Mouse (Mus musculus): ENCODE results near the gene Gm44503. TPM values are rescaled to one million over a fixed set of nuclear protein-coding genes. Genes with fewer than 3 reads are reported as not detected.

Gm44503 gene
- polyA plus RNA-seq, 1 experiment from 2014 or later: not detected

DNA sequence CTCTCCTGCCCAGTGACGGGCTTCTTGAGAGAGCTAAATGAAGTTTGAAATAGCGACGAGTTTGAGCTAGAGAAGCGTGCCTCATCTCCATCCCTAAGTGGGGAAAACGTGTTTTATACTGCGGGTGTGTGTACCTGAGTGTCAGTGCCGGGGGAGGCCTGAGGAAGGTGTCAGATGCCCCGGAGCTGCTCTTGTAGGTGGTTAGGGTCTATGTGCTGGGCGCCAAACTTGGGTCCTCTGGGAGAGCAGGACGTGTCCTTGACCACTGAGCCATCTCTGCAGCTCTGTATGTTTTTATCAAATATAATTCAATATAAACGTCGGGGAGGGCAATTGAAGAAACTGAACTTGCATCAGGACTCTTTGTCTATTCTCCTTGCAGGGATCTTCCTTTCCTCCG, 14.4 kb upstream of the Gm44503 start:
- Histone ChIP-seq H3K4me2 (replicated peaks) (no peak overlapping the region), H3K4me1 (no peaks in the 10 kb centered on the region), H3K9ac (no peak overlapping the region), H3K9me3 (peaks cover 9% of the 10 kb centered on the region; the same call in 1 of the 2 replicates), H3K27ac (no peak overlapping the region), H3K4me3 (no peak overlapping the region), H3K36me3 (peaks cover 52% of the 10 kb centered on the region), H3K27me3 (no peaks in the 10 kb centered on the region)
- ATAC-seq (ENCODE audit: low FRiP score, low read depth): no peak
- WGBS: 89% methylated on average over 13 of the region's 13 CpGs

DNA sequence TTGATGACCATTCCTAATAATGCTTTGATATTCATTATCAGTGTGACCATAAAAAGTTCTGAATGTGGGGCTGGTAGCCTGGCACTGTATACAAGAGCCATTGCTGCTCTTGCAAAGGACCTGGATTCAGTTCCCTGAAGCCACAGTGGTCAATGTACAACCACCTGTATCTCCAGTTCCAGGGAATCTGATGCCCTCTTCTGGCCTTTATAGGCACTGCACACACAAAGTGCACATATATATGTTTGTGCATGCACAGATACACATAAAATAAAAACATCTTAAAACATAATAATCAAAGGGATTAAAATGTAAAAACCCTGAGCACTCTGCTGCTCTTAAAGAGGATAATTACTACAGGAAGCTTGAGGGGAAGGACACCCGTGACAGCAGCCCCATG, 11.6 kb upstream of the Gm44503 start:
- no peak overlapping the region for H3K27ac ChIP-seq
- no peaks in the 10 kb centered on the region for H3K27me3 ChIP-seq
- H3K4me1 ChIP-seq: peaks cover 6% of the 10 kb centered on the region
- no peak overlapping the region for H3K4me2 ChIP-seq (replicated peaks)
- no peak overlapping the region for H3K4me3 ChIP-seq
- peaks cover 9% of the 10 kb centered on the region; the same call in 1 of the 2 replicates for H3K9me3 ChIP-seq
- peaks cover 44% of the 10 kb centered on the region for H3K36me3 ChIP-seq
- no peak for ATAC-seq (ENCODE audit: low FRiP score, low read depth)
- WGBS: 89% methylated on average over 1 of the region's 1 CpGs
- H3K9ac ChIP-seq: no peak overlapping the region

DNA sequence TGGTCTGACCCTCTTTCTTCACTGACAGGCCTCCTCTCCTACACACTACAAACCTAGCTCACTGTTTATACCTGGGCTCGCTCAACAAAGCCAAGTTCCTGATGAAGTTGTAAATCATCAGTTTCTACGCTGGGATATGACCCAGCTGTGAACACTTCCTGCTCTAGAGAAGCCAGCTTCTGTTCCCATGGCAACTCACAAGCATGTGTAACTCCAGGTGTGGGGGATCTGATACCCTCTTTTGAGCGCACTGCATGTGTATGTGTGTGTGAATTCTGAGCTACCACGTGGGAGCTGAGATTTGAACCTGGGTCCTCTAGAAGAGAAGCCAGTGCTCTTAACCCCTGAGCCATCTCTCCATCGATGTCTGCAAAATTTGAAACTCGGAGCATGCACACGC, 9.1 kb upstream of the Gm44503 start:
- Histone ChIP-seq H3K9ac (no peak overlapping the region), H3K4me3 (no peak overlapping the region), H3K9me3 (peaks cover 9% of the 10 kb centered on the region; the same call in 1 of the 2 replicates), H3K4me1 (peaks cover 6% of the 10 kb centered on the region), H3K36me3 (peaks cover 26% of the 10 kb centered on the region), H3K27me3 (no peaks in the 10 kb centered on the region), H3K4me2 (replicated peaks) (no peak overlapping the region), H3K27ac (no peak overlapping the region)
- no peak for ATAC-seq (ENCODE audit: low FRiP score, low read depth)
- 55% methylated on average over 7 of the region's 7 CpGs for WGBS

DNA sequence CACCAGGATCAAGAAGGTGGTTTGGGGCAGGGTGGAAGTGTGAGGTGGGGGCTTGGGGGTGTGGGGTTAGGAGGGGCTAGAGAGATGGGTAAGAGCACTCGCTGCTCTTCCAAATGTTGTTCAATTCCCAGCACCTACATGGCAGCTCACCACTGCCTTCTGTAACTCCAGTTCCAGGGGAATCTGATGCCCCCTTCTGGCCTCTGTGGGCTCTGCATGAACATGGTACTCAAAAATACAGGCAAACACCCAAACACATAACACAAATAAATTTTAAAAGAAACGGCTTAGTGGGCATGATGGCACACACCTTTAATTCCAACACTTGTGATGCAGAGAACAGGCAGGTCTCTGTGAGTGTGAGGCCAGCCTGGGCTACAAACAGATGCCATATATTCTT, 3.9 kb upstream of the Gm44503 start:
- H3K27ac ChIP-seq: no peak overlapping the region
- no peak overlapping the region for H3K4me3 ChIP-seq
- H3K4me2 ChIP-seq (replicated peaks): no peak overlapping the region
- no peak overlapping the region for H3K9ac ChIP-seq
- no peaks in the 10 kb centered on the region for H3K9me3 ChIP-seq
- peaks cover 15% of the 10 kb centered on the region for H3K4me1 ChIP-seq
- WGBS: 37% methylated on average over 2 of the region's 2 CpGs
- no peaks in the 10 kb centered on the region for H3K27me3 ChIP-seq
- no peaks in the 10 kb centered on the region for H3K36me3 ChIP-seq
- ATAC-seq (ENCODE audit: low FRiP score, low read depth): no peak

DNA sequence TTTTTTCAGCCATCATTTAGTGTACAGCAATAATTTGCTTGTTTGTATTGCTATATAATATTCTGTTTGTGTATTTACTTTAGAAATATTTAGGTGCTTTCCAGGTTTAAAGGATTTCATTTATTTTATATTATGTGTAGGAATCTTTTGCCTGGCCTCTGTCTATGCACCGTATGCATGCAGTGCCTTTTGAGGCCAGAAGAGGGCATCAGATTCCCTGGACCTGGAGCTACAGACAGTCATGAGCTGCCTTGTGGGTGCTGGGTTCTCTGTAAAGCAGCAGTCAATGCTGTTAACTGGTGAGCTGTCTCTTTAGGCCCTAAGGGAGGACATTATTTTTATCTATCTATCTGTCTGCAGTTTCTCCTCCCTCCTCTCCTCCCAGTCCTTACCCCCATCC, 3.1 kb upstream of the Gm44503 start:
- 23% methylated on average over 1 of the region's 1 CpGs for WGBS
- Histone ChIP-seq H3K27me3 (no peaks in the 10 kb centered on the region), H3K27ac (no peak overlapping the region), H3K4me2 (replicated peaks) (no peak overlapping the region), H3K9me3 (no peaks in the 10 kb centered on the region), H3K4me1 (peaks cover 15% of the 10 kb centered on the region), H3K4me3 (no peak overlapping the region), H3K36me3 (no peaks in the 10 kb centered on the region), H3K9ac (no peak overlapping the region)
- no peak for ATAC-seq (ENCODE audit: low FRiP score, low read depth)

DNA sequence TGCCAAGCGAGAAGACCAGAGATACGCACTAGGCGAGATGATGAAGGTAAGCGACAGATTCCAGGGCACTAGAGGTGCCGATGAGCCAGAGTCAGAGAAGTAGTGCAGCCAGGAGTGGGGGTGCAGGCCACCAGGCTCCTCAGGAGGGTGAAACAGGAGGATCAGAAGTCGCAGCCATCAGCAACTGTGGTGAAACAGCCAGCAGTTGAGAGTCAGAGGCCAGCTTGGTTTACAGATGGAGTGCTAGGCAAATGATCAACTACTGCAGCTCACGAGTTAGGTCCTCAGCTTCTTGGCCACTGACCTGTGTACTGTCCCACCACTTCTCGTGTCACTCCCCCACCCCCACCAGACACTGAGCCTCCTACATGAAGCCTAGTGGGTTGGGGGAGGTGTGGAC, 2.7 kb downstream of the Gm44503 start:
- H3K27ac ChIP-seq: no peak overlapping the region
- WGBS: 67% methylated on average over 8 of the region's 8 CpGs
- H3K9me3 ChIP-seq: no peaks in the 10 kb centered on the region
- H3K4me3 ChIP-seq: no peak overlapping the region
- H3K9ac ChIP-seq: no peak overlapping the region
- ATAC-seq (ENCODE audit: low FRiP score, low read depth): no peak
- no peak overlapping the region for H3K4me2 ChIP-seq (replicated peaks)
- no peaks in the 10 kb centered on the region for H3K27me3 ChIP-seq
- no peaks in the 10 kb centered on the region for H3K36me3 ChIP-seq
- H3K4me1 ChIP-seq: peaks cover 9% of the 10 kb centered on the region

DNA sequence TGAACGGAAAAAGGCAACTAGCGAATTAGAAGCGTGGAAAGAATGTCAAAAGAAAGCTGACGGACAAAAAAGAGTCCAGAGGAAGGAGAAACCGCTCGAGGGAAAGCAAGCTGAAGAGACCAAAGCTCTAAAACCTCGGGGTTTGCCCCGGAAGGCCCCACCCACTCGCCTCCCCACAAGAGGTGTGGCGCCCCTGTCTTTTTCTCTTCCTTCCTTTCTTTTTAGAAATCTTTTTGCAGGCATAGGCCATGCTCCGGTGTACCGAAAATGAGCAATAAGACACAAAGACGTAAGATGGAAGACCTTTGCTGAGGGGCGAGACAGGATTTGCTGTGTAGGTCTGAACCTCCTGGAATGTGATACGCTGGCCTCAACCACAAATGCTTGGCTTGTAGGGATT, 3.3 kb downstream of the Gm44503 start:
- H3K4me1 ChIP-seq: peaks cover 9% of the 10 kb centered on the region
- H3K4me2 ChIP-seq (replicated peaks): no peak overlapping the region
- H3K27me3 ChIP-seq: no peaks in the 10 kb centered on the region
- 79% methylated on average over 15 of the region's 15 CpGs for WGBS
- H3K9me3 ChIP-seq: no peaks in the 10 kb centered on the region
- no peak overlapping the region for H3K27ac ChIP-seq
- H3K36me3 ChIP-seq: no peaks in the 10 kb centered on the region
- H3K4me3 ChIP-seq: no peak overlapping the region
- H3K9ac ChIP-seq: no peak overlapping the region
- ATAC-seq (ENCODE audit: low FRiP score, low read depth): no peak

DNA sequence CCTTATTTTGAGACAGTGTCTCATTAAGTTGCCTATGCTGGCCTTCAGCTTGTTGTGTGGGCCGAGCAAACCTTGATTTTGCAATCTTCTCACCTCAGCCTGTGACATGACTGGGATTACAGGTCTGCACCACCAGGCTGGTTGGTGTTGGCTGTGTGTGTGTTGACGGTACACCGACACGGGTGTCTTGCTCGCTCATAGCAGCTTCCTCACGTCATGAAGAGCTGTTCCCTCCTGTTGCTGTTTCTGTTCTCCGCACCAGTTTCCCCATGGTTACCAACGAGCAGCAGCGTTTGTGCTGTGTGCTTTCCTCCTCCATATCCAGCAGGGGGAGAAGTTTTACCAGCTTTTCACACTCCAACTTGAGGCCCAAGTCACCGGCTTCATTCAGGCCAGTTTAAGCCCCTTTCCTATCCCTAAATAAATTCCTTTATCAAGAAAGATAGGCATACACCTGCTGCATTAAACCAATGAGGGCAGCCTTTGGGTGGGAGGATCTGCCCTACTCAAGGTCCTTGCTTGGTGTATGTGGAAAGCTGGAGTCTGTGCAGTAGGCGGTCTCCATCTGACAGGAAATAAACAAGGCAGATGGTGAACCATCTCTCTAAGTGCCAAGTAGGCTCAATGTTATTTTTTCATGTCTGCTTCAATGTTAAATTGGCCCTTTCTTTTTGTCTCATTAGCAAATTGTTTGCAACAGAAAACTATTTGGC, 9.9 kb downstream of the Gm44503 start:
- ATAC-seq (ENCODE audit: low FRiP score, low read depth): no peak
- Histone ChIP-seq H3K27ac (no peak overlapping the region), H3K27me3 (no peaks in the 10 kb centered on the region), H3K4me2 (replicated peaks) (no peak overlapping the region), H3K4me3 (no peak overlapping the region), H3K4me1 (no peaks in the 10 kb centered on the region), H3K36me3 (no peaks in the 10 kb centered on the region), H3K9ac (no peak overlapping the region), H3K9me3 (no peaks in the 10 kb centered on the region)
- WGBS: 32% methylated on average over 11 of the region's 11 CpGs

DNA sequence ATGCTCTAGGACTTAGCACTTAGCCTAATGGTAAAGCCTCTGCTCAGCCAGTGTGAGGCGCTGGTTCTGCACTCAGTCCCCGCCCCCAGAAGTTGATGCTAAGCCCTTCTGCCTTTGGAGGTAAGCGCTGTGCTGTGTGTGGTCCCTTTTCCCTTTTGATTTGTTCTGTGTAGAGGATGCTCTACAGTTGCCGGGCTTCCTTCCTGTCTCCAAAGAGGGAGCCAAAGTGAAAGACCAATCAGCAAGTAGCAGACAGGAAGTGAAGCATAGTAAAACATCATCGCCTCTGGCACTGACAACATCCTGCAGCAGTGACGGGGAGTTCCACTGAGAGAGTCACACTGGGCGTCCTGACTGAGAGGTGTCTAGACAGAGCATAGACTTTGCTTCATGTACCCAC, 11.2 kb downstream of the Gm44503 start:
- H3K27ac ChIP-seq: no peak overlapping the region
- H3K9me3 ChIP-seq: no peaks in the 10 kb centered on the region
- H3K27me3 ChIP-seq: no peaks in the 10 kb centered on the region
- H3K9ac ChIP-seq: no peak overlapping the region
- H3K4me1 ChIP-seq: no peaks in the 10 kb centered on the region
- H3K36me3 ChIP-seq: no peaks in the 10 kb centered on the region
- H3K4me2 ChIP-seq (replicated peaks): no peak overlapping the region
- WGBS: 66% methylated on average over 7 of the region's 7 CpGs
- ATAC-seq (ENCODE audit: low FRiP score, low read depth): no peak
- no peak overlapping the region for H3K4me3 ChIP-seq

DNA sequence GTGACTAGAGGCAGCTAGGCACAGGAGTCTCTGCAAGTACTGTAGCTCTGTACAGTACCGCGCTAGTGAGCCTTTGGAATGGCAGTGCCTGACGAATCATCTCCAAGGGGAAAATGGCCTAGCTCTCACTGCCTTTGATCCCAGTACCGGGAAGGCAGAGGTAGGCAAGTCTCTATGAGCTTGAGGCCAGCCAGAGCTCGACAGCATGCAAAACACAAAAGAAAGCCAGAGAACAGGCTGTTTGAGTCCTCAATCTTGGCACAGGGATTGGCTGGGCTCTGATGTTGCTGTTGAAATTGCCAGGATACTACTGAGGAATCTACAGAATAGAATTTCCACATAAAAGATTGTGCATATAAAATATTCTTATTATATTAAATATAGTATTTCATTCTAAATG, 13.8 kb downstream of the Gm44503 start:
- ATAC-seq (ENCODE audit: low FRiP score, low read depth): no peak
- H3K4me3 ChIP-seq: no peak overlapping the region
- H3K4me1 ChIP-seq: no peaks in the 10 kb centered on the region
- H3K4me2 ChIP-seq (replicated peaks): no peak overlapping the region
- H3K36me3 ChIP-seq: no peaks in the 10 kb centered on the region
- no peak overlapping the region for H3K9ac ChIP-seq
- H3K27me3 ChIP-seq: no peaks in the 10 kb centered on the region
- no peak overlapping the region for H3K27ac ChIP-seq
- H3K9me3 ChIP-seq: no peaks in the 10 kb centered on the region
- 84% methylated on average over 5 of the region's 5 CpGs for WGBS

DNA sequence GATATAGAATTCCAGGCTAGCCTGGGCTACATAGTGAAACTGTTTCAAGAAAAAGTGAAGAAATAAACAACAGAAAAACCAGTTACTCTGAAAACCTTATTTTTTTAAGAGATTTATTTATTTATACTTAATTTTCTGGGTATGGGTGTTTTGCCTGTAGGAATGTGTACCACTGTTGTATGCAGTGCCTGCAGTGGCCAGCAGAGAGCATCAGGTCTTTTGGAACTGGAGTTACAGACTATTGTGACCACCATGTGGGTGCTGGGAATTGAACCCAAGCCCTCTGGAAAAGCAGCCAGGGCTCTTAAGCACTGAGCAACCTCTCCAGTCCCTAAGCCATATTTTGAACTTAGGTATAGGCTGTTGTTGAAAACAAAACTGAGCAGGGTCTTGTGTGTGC, 14.3 kb downstream of the Gm44503 start:
- Histone ChIP-seq H3K9ac (no peak overlapping the region), H3K4me3 (no peak overlapping the region), H3K4me1 (no peaks in the 10 kb centered on the region), H3K9me3 (no peaks in the 10 kb centered on the region), H3K27me3 (no peaks in the 10 kb centered on the region), H3K4me2 (replicated peaks) (no peak overlapping the region), H3K36me3 (no peaks in the 10 kb centered on the region), H3K27ac (no peak overlapping the region)
- no peak for ATAC-seq (ENCODE audit: low FRiP score, low read depth)

DNA sequence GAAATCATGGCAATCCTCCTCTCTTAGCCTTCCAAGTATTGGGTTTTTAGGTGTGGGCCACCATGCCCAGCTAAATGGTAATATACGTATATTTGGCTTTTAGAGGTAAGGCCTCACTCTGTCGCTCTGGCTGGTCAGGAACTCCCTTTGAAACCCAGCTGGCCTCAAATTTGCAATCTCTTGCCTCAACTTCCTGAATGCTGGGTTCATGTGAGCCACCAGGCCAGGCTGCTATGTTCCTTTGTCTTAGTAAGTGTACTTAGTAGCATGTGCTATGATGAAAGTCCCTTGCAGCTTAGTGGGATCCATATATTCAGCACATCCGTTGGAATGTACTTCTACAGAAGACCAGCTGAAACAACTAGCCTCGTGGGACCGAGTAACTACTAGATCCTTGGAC, 16.1 kb downstream of the Gm44503 start:
- no peak for ATAC-seq (ENCODE audit: low FRiP score, low read depth)
- H3K36me3 ChIP-seq: no peaks in the 10 kb centered on the region
- H3K27ac ChIP-seq: no peak overlapping the region
- H3K9me3 ChIP-seq: no peaks in the 10 kb centered on the region
- H3K4me2 ChIP-seq (replicated peaks): no peak overlapping the region
- H3K27me3 ChIP-seq: no peaks in the 10 kb centered on the region
- H3K9ac ChIP-seq: no peak overlapping the region
- no peak overlapping the region for H3K4me3 ChIP-seq
- 81% methylated on average over 5 of the region's 5 CpGs for WGBS
- H3K4me1 ChIP-seq: no peaks in the 10 kb centered on the region

DNA sequence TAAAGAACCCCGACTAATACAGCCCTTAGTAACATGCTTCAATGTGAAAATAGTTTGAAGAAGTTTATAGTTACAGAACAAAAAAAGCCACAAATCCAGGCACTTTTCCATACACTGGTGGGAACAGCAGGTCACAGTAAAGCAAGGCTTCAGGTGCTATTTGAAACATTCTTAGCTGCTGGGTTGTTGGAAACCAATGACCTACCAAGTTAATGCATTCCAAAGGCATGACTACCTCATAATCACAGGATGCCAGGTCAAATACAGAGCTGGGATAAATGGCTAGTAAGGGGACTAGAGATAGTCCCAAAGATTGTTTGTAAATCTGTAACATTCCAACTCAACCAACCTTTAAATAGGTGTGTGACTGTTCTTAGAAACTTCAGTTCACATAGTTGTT, 16.6 kb downstream of the Gm44503 start:
- no peaks in the 10 kb centered on the region for H3K4me1 ChIP-seq
- no peak overlapping the region for H3K9ac ChIP-seq
- no peaks in the 10 kb centered on the region for H3K36me3 ChIP-seq
- WGBS: 87% methylated on average over 1 of the region's 1 CpGs
- no peak overlapping the region for H3K4me3 ChIP-seq
- no peak overlapping the region for H3K27ac ChIP-seq
- no peak for ATAC-seq (ENCODE audit: low FRiP score, low read depth)
- no peak overlapping the region for H3K4me2 ChIP-seq (replicated peaks)
- no peaks in the 10 kb centered on the region for H3K27me3 ChIP-seq
- H3K9me3 ChIP-seq: no peaks in the 10 kb centered on the region
